Mouse (Mus musculus): ENCODE data around the gene Gja4.
A peak's percentile ranks its signal among the peaks of the same experiment; 100 is the strongest.

The Gja4 gene

GRCm38 (mm10) chr4:127324296-127324695 lies 10.5 kb upstream of the Gja4 start:
- DNase-seq (ENCODE audit: low read depth, low spot score): no peak

GRCm38 (mm10) chr4:127323651-127324050 lies 9.8 kb upstream of the Gja4 start:
- peak; percentile 55 for DNase-seq (ENCODE audit: low read depth, low spot score)

DNA sequence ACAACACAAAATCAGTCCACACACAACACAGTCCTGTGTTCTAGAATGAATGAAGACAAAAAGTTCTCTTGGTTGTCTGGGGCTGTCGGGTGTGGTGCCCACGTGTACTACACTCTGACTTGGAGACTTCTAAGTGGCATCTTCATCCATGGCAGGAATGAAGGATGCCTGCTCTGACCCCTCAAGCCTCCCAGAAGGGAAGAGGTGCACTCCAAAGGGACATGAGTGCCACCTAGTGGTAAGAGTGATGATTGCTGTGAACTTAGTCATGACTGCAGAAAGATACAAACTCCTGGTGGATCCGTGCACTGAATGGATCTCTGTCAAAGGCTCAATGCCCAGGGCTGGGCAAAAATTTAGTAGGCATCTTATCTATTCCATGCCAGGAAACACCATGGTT lies 5.8 kb upstream of the Gja4 start:
- peak; percentile 88 for DNase-seq (ENCODE audit: low read depth, low spot score)

GRCm38 (mm10) chr4:127317143-127317542 lies 3.3 kb upstream of the Gja4 start:
- DNase-seq (ENCODE audit: low read depth, low spot score): peak; percentile 62

DNA sequence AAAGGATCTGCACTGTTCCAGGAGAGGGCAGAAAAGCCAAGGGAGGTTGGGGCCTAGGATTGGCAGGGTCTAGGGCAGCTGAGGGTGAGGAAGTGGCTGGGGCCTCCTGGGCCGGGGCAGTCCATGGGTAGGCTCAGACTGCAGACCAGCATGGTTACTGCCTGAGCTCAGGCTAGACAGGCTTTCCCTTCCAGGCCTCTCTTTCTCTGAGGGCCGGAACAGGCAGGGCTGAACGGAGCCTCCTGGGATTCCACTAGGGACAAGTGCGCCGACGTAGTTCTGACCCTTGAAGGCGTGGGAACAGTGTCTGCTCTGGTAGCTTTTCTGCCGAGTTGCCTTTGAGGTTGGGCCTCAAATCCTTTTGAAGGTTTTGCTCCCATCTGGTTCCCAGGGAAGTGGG lies 1.9 kb upstream of the Gja4 start:
- no peak for DNase-seq (ENCODE audit: low read depth, low spot score)

- DNase-seq (ENCODE audit: low read depth, low spot score): no peak
Measured at GRCm38 (mm10) chr4:127314585-127314984, 746 bp upstream of the Gja4 start.

GRCm38 (mm10) chr4:127312349-127312748 lies 1.5 kb downstream of the Gja4 start:
- DNase-seq (ENCODE audit: low read depth, low spot score): no peak

DNA sequence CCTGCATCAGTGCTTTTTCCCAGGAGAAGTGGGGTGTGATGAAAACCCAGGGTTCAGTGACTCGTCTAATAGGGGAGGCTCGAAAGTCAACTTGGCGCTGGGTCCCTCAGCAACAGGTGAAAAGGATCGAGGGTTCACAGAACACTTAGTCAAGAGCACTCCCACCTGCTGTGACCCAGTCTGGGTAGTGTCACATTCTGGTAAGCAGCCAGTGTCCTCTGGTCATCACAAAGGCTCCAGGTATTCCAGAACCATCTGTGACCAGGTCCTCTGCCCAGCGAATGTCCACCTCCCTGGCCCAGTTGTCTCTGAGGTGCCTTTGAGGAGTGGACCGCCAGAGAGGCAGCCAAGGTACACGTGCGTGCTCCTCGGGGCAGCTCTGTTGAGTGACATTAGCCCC lies 2.3 kb downstream of the Gja4 start:
- DNase-seq (ENCODE audit: low read depth, low spot score): no peak

GRCm38 (mm10) chr4:127306915-127307314 lies 6.9 kb downstream of the Gja4 start:
- DNase-seq (ENCODE audit: low read depth, low spot score): no peak

DNA sequence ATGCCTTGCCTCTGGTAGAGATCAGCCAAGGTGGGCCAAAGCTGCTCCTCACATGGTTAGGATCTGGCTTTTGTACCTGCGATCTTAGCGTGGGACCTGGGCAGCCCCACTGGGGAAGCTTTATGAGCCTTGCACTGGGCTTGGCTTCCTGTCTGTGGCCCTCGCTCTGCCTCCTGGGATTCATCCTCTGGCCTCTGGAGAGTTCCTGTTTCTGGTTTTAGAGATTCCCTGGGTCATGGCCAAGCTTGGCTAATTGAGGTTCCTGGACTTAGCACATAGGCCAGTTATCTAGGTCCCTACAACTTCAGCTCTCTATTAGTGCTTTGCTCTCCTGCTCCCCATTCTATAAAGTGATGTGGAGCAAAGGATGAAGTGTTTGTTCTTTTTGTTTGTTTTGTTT lies 10.0 kb downstream of the Gja4 start:
- no peak for DNase-seq (ENCODE audit: low read depth, low spot score)

DNA sequence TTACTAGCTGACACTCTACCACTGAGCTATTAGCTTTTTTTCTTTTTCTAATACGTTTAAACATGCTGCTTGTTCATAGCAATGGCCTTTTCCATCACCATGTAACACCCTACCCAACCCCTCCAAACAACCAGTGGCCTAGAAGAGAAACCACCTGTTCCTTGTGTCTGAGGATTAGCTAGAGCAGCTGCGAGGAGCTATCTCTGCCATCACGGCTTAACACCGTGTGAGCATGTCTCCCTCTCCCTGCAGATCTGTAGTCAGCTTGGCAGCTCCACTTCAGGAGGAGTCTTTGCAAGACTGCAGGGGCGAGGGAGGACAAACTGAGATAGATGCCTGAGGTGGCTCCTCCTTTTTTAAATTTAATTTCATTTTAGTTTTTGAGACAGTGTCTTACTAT lies 13.3 kb downstream of the Gja4 start:
- DNase-seq (ENCODE audit: low read depth, low spot score): no peak

- DNase-seq (ENCODE audit: low read depth, low spot score): peak; percentile 20
Measured at GRCm38 (mm10) chr4:127292631-127293030, 21.2 kb downstream of the Gja4 start.

DNA sequence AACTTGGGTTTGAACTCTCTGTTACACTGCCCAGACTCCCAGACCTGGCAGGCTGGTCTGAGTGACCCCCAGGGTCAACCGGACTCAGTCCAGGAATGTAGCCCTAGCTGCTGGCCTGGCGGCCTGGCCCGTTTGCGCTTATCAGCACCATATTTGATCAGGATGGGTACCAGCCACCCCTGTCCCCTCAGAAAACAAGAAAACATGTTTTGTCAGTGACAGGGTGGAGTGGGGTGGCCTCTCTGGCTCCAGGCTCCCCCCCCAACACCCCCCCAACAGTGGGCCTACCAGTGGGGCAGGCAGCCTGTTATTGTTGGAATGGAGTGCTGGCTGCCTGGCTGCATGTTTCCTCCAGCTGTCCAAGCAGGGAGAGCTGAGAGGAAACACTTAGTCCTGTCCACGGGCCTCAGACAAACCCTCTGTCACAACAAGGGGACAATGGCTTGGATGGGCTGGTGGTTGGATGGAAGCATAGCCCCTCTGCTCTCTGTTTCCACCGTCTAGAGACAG lies 24.7 kb downstream of the Gja4 start:
- no peak for DNase-seq (ENCODE audit: low read depth, low spot score)

DNA sequence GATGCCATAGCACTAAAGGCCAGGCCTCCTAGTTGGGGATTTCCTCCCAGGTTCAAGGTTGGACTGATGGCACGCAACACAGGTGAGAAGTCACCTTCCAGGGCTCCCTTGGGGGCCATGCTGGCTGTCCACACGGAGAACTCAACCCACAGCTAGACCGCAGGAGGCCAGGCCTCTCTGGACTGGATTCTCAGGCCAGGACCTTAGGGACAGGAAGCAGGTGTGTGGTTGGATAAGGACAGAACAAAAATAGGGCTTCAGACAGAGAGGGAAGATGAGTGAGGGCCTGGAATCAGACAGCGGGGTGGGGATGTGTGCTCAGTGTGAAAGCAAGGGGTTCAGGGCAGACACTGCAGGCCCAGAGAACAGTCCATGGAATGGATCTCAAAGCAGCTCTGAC lies 26.9 kb downstream of the Gja4 start:
- no peak for DNase-seq (ENCODE audit: low read depth, low spot score)

DNA sequence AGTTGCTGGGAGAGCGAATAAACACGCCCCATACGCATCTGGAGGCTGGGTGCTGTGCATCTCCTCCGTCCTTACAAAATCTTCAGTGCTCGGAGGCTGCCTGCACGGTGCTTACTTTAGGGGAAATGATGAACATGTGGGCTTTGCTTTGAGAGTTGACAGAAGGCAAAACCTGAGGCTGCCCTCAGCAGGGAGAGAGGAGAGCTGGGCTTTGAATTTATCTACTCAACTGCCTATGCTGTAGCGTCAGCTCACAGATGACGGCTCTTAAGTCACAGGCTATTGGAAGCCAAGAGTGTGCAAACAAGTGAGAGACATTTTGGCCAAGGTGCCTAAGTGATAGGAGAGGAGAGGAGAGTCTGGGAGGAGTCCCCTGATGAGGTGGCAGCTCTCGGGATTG lies 34.6 kb downstream of the Gja4 start:
- no peak for DNase-seq (ENCODE audit: low read depth, low spot score)

- no peak for DNase-seq (ENCODE audit: low read depth, low spot score)
Measured at GRCm38 (mm10) chr4:127278451-127279001, 35.3 kb downstream of the Gja4 start.

- no peak for DNase-seq (ENCODE audit: low read depth, low spot score)
Measured at GRCm38 (mm10) chr4:127264183-127264554, 49.7 kb downstream of the Gja4 start.

- DNase-seq (ENCODE audit: low read depth, low spot score): no peak
Measured at GRCm38 (mm10) chr4:127263438-127264182, 50.2 kb downstream of the Gja4 start.

DNA sequence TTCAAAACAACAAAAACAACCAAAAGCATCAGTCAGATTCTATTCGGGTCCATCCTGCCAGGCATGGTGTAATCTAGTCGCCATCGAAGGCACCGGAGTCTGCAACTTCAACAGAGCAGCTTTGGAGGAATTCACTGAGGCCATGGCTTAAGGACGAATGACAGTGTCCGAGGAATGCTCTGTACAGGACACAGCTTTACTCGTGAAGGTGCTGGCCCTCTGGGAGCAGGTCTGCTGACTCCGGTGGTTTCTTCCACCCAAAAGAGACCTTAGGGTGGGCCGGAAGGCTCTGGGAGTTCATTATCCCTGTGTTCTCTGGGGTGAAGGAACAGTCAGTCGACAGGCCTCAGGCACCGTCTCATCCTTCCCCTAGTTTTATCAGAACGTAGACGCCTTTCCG lies 52.2 kb downstream of the Gja4 start:
- no peak for DNase-seq (ENCODE audit: low read depth, low spot score)
